Mouse (Mus musculus): ENCODE measurements around the gene Slc4a1.

Gene Slc4a1

DNA sequence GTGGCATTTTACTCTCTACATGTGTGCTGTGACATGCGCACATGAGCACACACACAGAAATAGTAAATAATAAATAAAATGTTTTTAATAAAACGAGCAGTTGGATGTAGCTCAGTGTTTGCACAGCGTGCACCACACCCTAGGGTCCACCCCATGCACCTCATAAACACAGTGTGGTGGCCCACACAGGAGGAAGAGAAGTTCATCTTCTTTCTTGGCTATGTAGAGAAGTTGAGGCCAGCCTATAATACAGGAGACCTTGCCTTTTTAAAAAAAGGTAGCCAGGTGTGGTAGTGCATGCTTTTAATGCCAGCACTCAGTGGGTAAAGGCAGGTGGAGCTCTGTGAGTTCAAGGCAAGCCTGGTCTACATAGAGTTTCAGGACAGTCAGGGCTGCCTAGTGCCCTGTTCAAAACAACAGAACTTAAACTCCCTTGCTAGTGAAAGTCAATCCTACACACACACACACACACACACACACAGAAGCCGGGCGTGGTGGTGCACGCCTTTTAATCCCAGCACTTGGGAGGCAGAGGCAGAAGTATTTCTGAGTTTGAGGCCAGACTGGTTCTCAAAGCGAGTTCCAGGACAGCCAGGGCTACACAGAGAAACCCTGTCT lies 8.2 kb upstream of the Slc4a1 start:
- no peak for DNase-seq

DNA sequence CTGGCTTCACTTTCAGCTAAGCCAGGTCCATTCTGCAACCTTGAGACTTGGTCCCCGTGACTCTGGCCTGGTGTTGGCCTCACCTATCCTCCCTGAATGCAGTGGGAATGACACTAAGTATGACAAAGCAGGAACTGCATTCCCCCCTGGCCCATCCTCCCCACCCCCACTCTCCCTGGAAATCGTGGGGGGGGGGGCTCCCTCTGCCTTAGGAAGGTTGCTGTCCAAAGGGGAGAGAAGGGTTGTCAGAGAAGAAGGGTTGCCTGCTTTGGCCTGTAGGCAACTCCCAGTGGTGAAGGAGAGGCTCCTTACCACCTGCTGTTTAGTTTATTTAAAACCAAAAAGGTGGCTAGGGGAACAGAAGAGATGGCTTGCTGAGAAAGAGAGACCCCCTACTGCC lies 7.6 kb upstream of the Slc4a1 start:
- no peak for DNase-seq

DNA sequence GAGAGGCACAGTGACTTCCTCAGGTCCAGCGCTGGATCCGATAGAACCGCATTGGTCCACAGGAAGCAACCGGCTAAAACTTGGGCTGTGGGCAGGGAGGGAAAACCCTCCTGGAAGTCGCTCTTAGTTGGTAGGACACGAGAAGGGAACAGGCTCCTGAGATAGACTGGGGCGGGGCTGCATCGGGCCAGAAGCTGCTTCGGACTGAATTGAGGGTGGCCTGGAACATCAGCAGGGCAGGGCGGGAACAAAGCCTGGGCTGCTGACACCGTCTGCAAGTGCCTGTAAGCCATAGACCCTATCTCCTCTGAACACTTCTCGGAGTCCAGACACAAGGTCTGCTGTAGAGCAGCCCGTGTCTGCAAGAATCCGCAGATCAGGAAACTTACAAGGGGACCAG lies 6.9 kb upstream of the Slc4a1 start:
- no peak for DNase-seq

DNA sequence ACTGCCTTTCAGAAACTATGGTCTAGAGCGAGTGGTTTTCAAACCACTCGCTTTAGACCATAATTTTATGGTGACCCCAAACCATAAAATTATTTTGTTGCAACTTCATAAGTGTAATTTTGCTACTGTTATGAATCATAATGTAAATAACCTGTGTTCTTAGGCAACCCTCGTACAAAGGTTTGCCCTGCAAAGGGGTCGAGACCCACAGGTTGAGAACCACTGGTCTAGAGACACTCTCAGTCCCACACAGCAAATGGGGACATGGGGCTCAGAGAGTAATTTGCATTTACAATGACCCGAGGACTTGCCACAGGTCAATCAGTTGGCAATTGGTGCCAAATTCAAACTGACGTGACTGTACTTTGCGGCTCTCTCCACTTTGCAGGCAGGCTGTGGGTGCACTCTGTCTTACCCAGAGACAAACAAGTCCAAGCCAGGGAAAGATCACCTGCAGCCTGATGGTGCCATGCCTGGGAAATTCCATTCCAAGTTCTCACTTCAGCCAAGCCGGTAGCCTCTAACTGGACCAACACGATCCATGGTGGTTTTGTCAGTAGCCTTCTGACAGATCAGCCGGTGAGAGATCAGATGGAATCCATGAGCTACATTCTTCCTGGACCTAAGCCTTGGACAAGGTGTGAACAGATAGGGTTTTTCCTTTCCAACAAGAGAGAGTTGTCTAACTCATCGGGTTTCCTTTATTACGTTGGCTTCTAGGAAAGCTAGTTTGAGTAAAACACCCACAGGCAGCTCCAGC lies 6.1 kb upstream of the Slc4a1 start:
- no peak for DNase-seq

DNA sequence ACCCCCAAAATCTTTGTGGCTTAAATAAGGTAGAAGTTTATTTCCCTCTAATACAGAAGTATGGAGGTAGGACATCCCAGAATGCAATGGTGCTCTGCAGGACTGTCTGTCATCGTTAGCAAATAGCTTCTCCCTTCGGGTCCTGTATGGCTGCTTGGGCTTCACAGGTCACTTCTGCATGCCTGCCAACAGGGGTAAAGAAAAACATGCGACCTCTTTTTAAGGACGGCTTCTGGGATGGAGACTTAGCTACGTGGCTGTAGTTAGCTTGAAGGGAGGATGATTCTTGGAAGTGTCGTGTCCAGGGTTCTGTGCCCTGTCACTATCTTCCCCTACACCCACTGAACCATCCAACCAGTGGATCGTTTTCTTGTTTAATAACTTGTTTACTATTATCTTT lies 4.3 kb upstream of the Slc4a1 start:
- DNase-seq = no peak

DNA sequence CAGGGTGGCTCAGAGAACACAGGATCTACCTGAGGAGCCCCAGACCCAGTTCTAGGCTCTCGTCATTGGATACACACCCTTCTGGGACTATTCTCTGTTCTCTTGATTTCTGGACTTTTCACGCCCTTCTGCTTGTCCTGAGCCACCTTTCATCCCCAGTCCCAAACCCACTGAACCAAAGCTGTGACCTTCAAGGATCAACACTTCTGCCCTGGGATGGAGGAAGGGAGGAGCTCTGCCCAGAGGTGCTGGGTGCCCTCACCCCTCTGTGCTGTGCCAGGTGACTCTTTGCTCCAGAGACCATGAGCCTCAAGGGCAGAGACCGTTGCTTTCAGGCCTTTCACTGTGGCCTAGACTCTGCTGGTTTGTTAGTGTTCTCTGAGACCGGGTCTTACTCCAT lies 3.3 kb upstream of the Slc4a1 start:
- DNase-seq = no peak

DNA sequence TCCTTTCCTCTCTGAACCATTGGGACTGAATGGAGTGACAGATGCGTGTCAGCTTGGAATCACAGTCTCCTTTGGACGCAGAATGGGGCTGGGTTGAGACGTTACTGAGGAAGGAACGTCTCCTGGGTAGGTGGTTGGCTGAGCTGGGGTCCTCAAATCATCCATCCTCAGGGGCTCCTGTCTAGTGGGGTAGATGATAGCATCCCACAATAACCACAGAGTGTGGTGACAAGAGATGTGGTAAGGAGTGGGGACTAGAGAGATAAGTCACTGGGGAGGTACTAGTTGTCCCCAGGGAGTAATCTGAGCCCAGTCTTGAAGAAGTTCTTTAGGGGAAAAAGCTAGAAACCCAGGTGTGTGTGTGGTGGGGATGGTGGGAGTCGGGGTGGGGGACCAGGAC lies 2.3 kb upstream of the Slc4a1 start:
- no peak for DNase-seq

DNA sequence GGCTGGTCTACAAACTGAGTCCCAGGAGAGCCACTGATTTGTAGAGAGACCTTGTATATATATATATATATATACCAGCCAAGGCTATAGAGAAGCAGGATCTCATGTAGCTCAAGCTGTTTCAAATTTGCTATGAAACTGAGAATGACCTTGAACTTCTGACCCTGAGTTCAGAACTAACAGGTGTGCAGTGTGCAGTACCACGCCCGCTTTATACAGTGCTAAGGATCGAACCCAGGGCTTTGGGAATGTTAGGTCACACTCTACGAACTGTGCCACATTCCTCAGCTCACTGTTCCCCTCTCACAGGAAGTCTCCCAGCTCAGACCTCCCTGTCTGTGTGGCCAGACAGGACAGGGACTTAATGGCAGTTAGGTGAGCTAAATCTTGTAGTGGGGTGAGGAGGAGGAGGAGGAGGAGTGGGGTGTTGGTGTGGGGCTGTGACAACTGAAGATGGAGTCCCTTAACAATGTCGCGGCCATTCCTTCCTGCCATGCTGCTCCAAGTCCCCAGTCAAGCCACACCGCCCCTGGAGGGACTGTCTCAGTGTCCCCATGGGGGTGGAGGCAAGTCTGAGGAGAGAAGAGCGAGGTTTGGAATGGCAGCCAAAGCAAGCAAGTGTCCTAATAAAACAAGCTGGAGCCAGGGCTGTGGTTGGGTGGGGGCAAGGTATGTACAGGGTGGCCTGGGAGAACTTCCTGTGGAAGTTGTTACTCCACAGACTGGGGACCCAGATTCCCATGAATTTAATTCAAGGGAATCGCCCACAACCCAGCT lies 1.7 kb upstream of the Slc4a1 start:
- no peak for DNase-seq

DNA sequence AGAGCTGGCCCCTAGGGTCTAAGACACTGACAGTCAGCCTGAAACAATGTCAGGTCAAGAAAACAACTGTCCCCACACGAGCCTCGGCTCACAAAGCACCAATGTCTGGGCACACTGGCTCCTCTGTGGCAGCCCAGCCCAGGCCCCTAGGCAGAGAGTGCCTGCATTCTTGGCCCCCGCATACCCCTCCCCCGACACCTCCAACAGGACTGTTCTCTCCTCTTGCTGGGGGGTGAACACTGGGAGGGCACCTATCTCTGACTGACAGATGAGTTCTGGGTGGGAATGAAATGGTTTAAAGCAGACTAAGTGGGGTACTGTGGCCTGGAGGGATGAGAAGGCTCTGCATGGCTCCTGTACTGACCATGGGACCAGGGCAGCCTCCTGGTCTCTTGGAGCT lies 304 bp downstream of the Slc4a1 start:
- no peak for DNase-seq

DNA sequence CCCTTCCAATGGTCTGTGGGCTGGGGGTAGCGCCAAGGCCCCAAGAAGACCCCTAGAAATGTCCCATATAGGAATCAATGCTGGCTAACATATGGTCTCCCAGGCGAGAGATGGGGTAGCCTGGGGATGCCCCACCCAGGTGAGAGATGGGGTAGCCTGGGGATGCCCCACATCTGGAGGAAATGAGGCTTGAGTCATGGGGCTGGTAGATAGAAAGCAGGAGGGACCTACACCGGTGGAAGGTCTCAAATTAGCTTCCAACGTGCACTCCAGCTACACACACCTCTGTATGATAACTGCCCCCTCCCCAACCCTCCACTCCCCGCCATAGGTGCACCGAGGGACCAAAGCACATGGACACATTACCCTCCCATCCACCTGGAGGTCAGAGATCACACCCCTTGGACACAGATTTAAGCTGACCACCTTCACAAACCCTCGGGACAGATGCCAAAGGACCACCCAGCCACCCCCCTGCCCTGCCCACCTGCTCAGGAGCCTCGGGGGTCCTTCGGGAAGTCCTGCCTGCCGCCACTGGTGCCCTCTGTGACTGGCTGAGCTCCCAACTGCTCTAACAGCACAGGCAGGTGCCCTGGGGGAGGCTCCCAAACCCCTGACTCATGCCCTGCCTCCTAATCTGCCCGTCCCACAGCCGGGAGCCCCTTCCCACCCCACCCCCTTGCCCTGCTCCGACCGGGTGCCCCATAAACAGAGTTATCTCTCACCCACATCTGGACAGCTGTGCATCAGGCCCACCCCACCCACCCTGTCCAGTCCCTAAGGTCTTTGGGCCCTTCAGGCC lies 1.2 kb downstream of the Slc4a1 start:
- no peak for DNase-seq

DNA sequence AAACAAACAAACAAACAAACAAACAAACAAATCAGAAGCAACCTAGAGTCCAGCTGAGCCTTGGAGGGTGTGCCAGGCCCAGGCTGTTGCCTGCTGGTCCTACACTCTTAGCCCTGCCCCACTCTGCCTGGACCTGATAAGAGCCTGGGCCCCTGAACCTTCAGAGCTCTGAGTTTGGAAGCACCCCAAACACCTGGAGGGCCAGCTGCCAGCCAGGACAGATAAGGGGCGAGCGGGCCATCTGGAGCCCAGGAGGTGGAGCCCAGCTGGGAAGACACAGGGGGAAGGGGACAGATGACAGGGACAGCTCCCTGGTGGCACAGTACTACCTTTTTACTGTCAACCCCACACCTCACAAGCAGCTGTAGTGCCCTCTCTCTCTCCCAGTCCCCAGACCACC lies 2.4 kb downstream of the Slc4a1 start:
- no peak for DNase-seq

DNA sequence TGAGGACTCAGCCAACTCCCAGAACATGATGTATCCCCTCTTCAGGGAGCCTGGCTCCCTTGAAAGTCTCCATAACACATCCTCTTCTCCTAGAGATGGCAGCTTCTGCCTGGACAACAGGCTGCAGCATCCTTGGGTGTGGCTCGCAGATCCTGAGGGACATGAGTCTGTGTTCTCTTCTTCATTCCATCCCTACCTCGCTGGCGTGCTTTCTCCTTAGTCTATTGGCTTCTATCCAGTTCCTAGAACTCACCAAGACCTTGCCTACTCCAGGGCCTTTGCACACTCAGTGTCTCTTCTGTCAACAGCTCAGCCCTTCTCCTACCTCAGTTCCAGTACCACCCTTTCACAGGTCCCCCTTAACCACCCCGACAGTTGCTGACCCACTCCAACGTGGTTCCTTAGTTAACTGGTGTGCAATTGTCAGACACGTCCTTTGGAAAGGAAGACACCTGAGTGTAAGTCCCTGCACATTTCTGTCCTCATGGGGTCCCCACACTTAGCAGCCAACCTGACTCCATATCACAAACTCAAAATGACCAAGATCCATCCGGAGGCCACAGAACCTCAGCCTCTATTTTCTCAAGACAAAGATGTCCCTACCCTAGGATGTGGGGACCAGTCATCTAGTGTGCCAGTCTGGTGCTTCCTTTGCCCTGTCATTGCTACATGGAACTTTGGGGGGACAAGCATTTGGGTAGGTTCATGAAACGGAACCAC lies 4.1 kb downstream of the Slc4a1 start:
- no peak for DNase-seq

DNA sequence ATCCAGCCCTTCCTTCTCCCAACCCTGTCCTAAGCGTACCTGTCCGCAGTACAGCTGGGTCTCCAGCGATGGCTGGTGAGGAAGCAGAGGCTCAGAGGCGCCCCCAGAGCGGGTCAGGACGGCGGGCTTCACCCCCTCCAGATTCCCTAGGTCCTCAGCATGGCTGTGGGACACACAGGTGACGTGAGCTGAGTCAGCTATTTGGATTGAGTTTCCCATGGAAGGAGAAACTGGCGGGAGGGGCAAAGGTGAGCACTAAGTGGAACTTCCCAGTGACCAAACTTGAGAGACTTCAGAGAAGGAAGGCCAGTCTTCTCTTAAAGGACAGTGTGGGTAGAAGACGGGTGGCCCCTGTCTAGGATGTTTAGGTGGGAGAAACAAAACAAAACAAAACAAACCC lies 7.6 kb downstream of the Slc4a1 start:
- no peak for DNase-seq

DNA sequence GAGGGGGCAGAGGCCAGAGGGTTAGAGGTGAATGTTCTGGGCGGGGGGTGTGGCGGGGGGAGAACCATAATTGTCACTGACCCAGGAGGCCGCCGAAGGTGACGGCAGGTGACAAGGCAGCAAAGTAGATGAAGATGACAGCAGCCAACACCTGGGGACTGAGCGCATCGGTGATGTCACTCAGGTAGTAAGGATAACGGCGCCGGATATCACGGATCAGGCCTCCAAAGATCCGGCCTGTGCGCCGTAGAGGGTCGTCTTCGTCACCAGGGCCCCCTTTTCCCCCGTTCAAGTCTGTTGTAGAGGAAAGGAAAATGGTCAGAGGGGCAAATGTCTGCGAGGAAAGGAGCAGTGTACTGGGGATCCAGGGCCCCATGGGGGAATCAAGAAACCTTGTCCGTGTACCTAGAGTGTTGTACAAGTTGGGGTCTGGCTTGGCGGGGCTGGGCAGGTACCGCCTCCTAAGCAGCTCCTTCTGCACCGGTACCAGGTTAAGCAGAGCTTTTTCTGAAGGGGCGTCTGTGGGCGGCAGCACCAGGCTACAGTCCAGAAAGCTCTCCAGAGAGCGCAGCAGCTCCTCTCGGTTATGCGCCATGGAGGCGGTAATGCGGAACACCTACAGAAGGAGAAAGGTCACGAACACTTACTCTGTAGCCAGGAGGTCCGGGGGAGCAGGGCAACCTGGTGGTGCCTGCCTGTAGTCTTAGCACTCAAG lies 9.2 kb downstream of the Slc4a1 start:
- peak; percentile 28 for DNase-seq

DNA sequence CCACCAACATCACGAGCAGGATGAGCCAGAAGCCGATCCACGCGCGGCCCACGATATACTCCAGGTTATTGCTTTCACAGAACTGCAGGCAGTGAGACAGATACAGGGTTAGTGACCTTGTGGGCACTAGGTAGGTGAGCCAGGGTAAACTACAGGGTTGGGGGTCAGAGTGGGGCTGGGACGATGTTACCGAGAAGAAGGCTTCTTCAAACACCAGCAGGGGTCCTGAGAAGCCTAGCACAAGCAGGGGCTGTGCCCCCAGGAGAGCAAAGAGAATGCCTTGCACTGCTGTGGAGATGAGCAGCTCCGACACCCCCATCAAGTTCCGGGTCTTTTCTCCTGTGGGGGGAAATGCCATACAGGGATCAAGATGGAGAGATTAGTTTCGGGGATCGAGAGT lies 9.8 kb downstream of the Slc4a1 start:
- DNase-seq = no peak

DNA sequence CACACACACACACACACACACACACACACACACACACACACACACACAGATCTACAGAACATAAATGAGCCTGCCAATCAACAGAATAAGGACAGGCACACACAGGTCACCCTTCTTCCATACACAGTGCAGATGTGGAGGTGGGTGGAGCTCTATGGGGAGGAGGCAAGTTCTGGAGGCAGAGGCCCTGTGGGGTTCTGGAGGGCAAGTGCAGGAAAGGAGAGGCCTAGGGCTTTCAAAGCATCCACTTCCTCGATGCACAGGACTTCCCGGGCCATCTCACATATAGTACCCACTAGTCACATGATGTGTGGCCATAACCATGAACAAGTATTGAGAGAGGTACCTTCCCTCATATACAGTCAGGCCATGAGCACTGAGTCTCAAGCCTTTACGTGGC lies 10.5 kb downstream of the Slc4a1 start:
- DNase-seq = no peak

DNA sequence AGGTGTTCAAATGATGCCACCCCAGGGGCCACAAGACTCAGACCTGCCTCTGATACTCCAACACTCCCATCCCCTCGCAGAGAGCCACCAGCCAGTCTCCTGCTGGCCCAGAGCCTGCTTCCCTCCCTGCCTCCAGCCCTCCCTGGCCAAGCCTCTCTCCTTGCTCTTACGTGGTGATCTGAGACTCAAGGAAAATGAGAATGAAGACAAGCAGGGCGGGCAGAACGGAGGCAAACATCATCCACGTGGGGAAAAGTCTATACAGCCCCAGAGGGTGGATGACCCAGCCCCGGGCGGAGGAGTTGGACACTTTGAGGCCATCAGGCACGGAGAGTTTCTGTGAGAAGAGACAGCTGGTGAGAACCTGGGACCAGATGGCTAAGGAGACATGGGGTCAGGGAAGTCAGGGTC lies 13.0 kb downstream of the Slc4a1 start:
- DNase-seq = no peak

DNA sequence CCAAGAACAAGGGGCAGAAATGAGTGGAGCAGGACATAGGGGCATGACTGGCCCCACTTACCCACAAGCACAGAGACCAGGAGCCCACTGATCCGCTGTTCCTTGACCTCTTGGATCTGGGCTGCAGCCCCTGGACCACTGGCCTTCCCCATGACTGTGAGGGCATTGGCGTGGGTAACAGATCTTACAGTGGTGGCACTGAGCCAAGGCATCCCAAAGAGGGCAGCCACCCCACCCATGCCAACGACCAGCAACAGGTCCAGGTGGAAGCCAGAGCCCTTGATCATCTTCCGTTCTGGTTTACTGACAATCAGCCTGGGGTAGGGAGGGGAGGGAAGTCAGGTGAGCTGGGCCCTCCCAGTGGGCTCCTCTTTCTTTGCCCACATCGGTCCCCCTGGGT lies 13.6 kb downstream of the Slc4a1 start:
- no peak for DNase-seq

DNA sequence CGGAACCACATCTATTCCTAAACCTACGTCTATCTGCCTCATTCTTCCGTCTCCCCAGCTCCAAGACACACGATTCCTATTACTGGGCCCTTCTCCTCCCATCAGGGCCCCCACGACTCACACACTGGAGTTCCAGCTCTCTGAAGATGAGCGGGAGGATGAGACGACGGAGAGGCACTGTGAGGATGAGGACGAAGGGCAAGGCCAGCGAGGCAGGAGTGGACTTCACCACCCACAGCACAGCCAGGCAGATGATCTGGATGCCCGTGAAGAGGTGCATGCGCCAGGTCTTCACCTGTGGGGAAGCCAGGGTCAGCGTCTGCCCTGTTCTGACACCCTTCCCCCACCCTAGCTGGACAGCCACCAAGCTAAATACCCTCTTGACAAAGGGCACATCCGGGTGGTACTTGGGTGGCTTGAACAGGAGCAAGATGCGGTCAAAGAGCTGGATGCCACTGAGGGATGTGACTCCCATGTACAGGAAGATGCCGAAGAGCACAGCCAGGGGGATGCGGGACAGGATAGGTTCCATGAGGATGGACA lies 15.0 kb downstream of the Slc4a1 start:
- DNase-seq = no peak

DNA sequence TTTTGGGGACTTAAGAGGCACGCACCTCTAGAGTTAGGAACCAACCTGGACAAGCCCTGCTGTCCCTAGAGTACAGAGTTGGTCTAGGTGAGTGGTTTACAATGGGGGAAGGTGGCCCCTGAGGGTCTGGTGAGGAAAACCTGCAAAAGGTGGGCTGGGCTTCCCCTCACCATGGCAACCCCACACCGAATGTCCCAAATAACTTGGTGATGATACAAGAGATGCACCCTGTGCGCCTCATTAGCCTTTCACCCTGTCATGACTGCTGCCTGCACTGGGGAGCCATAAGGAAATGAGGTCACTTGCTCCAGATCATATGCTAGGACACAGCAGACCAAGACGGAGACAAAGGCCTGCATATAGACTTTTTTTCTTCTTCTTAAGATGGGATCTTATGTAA lies 15.6 kb downstream of the Slc4a1 start:
- DNase-seq = no peak

DNA sequence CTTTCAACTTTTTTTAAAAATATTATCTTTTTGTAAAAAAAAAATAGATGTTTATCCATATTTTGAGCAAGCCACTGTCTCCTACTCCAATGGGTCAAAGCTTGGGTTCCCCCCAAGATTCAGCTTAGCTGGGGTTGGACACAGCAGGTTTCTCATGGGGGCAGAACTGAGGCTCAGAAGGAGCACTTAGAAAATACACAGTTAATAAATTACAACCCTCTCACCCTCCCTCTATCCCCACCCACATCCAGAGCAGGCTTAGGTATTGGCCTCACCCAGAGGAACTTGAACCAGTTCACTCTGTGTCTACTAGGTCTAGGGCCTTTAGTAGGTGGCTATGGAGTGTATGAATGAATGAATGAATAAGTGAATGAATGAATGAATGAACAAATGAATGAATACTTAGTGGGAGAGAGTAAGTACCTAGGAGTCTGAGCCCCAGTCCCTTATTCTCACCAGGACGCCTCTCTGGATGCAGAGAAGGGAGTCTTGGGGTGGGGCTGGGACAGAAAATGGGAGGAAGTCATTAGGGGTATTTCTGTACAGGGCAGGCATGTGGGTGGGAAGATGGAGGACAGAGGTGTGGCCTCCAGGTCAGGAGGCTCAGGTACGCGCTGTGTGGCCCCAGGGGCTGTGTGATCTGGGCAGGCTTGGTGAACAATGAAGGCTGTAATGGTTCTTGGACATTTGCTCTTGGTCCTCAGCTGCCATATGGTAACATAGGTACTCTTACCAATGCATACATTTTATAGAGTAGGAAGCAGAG lies 16.6 kb downstream of the Slc4a1 start:
- DNase-seq = no peak
